Mouse (Mus musculus): Measurements from ENCODE around the gene Ccl6. TPM values are rescaled to one million over a fixed set of nuclear protein-coding genes. Genes with fewer than 3 reads are reported as not detected.
A peak's percentile ranks its signal among the peaks of the same experiment; 100 is the strongest.
"Not testable (repeated sequence)": the region's sequence is repeated elsewhere in the genome, so short reads cannot be mapped to it uniquely, and the experiment has no call there.

The Ccl6 gene
- polyA plus RNA-seq, 1 experiment from 2014 or later, result 0.88 TPM

- no peak overlapping the region for H3K27ac ChIP-seq (ENCODE audit: low read length)
- H3K9ac ChIP-seq (ENCODE audit: low read depth, low read length), result no peak overlapping the region
- ATAC-seq, result no peak
- no peaks in the 10 kb centered on the region for H3K27me3 ChIP-seq (ENCODE audit: control insufficient read depth, insufficient read depth, low read depth, low read length)
- no peaks in the 10 kb centered on the region for H3K9me3 ChIP-seq (replicated peaks; ENCODE audit: control insufficient read depth, low read length, poor library complexity, severe bottlenecking)
- WGBS, result 75% methylated on average over 6 of the region's 6 CpGs
- peaks cover 5% of the 10 kb centered on the region; the same call in 1 of the 2 replicates for H3K4me1 ChIP-seq (ENCODE audit: control insufficient read depth, insufficient read depth, low read length)
- no peak overlapping the region for H3K4me2 ChIP-seq (ENCODE audit: low read length)
- H3K4me3 ChIP-seq (ENCODE audit: low read depth, low read length), result no peak overlapping the region
- H3K36me3 ChIP-seq (ENCODE audit: control insufficient read depth, insufficient read depth, low read length), result no peaks in the 10 kb centered on the region
Observed at GRCm38 (mm10) chr11:83560405-83560804, 32.5 kb downstream of the Ccl6 start.

- no peak overlapping the region for H3K4me3 ChIP-seq (ENCODE audit: low read depth, low read length)
- H3K27me3 ChIP-seq (ENCODE audit: control insufficient read depth, insufficient read depth, low read depth, low read length), result no peaks in the 10 kb centered on the region
- H3K27ac ChIP-seq (ENCODE audit: low read length), result no peak overlapping the region
- H3K4me2 ChIP-seq (ENCODE audit: low read length), result no peak overlapping the region
- no peaks in the 10 kb centered on the region for H3K9me3 ChIP-seq (replicated peaks; ENCODE audit: control insufficient read depth, low read length, poor library complexity, severe bottlenecking)
- H3K4me1 ChIP-seq (ENCODE audit: control insufficient read depth, insufficient read depth, low read length), result peaks cover 5% of the 10 kb centered on the region; the same call in 1 of the 2 replicates
- WGBS, result 38% methylated on average over 10 of the region's 10 CpGs
- ATAC-seq, result no peak
- H3K9ac ChIP-seq (ENCODE audit: low read depth, low read length), result no peak overlapping the region
- H3K36me3 ChIP-seq (ENCODE audit: control insufficient read depth, insufficient read depth, low read length), result no peaks in the 10 kb centered on the region
Observed at GRCm38 (mm10) chr11:83557074-83557473, 35.8 kb downstream of the Ccl6 start.

GRCm38 (mm10) chr11:83556085-83556781, 36.7 kb downstream of the Ccl6 start:
- ATAC-seq, result peak; percentile 62
- 30% methylated on average over 8 of the region's 8 CpGs for WGBS
- H3K9ac ChIP-seq (ENCODE audit: low read depth, low read length), result 0 out of 2 replicates have a peak overlapping the region, but pooled peaks have one; percentile 44
- no peaks in the 10 kb centered on the region for H3K36me3 ChIP-seq (ENCODE audit: control insufficient read depth, insufficient read depth, low read length)
- peak overlapping the region; percentile 38 for H3K4me2 ChIP-seq (ENCODE audit: low read length)
- H3K4me3 ChIP-seq (ENCODE audit: low read depth, low read length), result no peak overlapping the region
- H3K4me1 ChIP-seq (ENCODE audit: control insufficient read depth, insufficient read depth, low read length), result peaks cover 5% of the 10 kb centered on the region; the same call in 1 of the 2 replicates
- no peaks in the 10 kb centered on the region for H3K9me3 ChIP-seq (replicated peaks; ENCODE audit: control insufficient read depth, low read length, poor library complexity, severe bottlenecking)
- no peaks in the 10 kb centered on the region for H3K27me3 ChIP-seq (ENCODE audit: control insufficient read depth, insufficient read depth, low read depth, low read length)
- no peak overlapping the region for H3K27ac ChIP-seq (ENCODE audit: low read length)

DNA sequence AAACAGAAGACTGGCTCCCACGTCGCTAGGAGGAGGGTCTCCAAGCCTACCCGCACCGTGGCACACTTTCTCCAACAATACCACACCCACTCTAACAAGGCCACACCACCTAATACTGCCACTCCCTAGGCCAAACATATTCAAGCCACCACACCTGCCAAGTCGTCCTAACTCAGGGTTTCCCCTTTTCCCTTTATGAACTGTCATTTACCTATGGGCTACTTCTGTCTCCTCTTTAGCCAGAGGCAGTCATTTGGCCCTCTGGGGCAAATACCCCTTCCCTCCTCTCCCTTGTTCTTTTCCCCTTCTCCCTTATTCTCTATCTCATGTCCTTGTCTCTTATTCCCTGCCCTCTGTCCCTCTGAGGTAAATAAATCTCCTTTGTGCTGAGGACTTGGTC, 41.2 kb downstream of the Ccl6 start:
- no peaks in the 10 kb centered on the region for H3K9me3 ChIP-seq (replicated peaks; ENCODE audit: control insufficient read depth, low read length, poor library complexity, severe bottlenecking)
- H3K27me3 ChIP-seq (ENCODE audit: control insufficient read depth, insufficient read depth, low read depth, low read length), result no peaks in the 10 kb centered on the region
- no peak overlapping the region for H3K9ac ChIP-seq (ENCODE audit: low read depth, low read length)
- no peaks in the 10 kb centered on the region for H3K36me3 ChIP-seq (ENCODE audit: control insufficient read depth, insufficient read depth, low read length)
- H3K27ac ChIP-seq (ENCODE audit: low read length), result no peak overlapping the region
- 91% methylated on average over 5 of the region's 5 CpGs for WGBS
- no peak overlapping the region for H3K4me2 ChIP-seq (ENCODE audit: low read length)
- H3K4me1 ChIP-seq (ENCODE audit: control insufficient read depth, insufficient read depth, low read length), result peaks cover 5% of the 10 kb centered on the region; the same call in 1 of the 2 replicates
- no peak for ATAC-seq
- no peak overlapping the region for H3K4me3 ChIP-seq (ENCODE audit: low read depth, low read length)

DNA sequence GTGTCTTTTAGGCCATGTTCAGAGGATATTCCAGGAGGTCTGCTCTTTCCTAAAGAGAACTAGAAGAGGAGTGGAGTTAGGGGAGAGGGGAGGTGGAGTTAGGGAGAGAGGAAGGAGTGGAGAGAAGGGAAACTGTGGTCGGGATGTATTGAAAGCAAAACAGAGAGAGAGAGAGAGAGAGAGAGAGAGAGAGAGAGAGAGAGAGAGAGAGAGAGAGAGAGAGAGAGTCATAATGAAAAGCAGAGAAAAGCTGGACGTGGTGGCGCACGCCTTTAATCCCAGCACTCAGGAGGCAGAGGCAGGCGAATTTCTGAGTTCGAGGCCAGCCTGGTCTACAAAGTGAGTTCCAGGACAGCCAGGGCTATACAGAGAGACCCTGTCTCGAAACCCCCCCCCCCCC, 41.9 kb downstream of the Ccl6 start:
- not testable (repeated sequence) for H3K36me3 ChIP-seq (ENCODE audit: control insufficient read depth, insufficient read depth, low read length); H3K27ac ChIP-seq (ENCODE audit: low read length); ATAC-seq; H3K4me2 ChIP-seq (ENCODE audit: low read length); H3K4me3 ChIP-seq (ENCODE audit: low read depth, low read length); H3K9ac ChIP-seq (ENCODE audit: low read depth, low read length); H3K27me3 ChIP-seq (ENCODE audit: control insufficient read depth, insufficient read depth, low read depth, low read length); H3K4me1 ChIP-seq (ENCODE audit: control insufficient read depth, insufficient read depth, low read length); H3K9me3 ChIP-seq (replicated peaks; ENCODE audit: control insufficient read depth, low read length, poor library complexity, severe bottlenecking)
- WGBS, result 86% methylated on average over 7 of the region's 7 CpGs

GRCm38 (mm10) chr11:83550186-83550632, 42.7 kb downstream of the Ccl6 start:
- no peak overlapping the region for H3K4me3 ChIP-seq (ENCODE audit: low read depth, low read length)
- no peaks in the 10 kb centered on the region for H3K27me3 ChIP-seq (ENCODE audit: control insufficient read depth, insufficient read depth, low read depth, low read length)
- ATAC-seq, result no peak
- WGBS, result 90% methylated on average over 5 of the region's 5 CpGs
- no peak overlapping the region for H3K4me2 ChIP-seq (ENCODE audit: low read length)
- H3K9ac ChIP-seq (ENCODE audit: low read depth, low read length), result no peak overlapping the region
- no peaks in the 10 kb centered on the region for H3K36me3 ChIP-seq (ENCODE audit: control insufficient read depth, insufficient read depth, low read length)
- no peak overlapping the region for H3K27ac ChIP-seq (ENCODE audit: low read length)
- H3K9me3 ChIP-seq (replicated peaks; ENCODE audit: control insufficient read depth, low read length, poor library complexity, severe bottlenecking), result no peaks in the 10 kb centered on the region
- H3K4me1 ChIP-seq (ENCODE audit: control insufficient read depth, insufficient read depth, low read length), result no peaks in the 10 kb centered on the region

GRCm38 (mm10) chr11:83544214-83544613, 48.7 kb downstream of the Ccl6 start:
- no peaks in the 10 kb centered on the region for H3K27me3 ChIP-seq (ENCODE audit: control insufficient read depth, insufficient read depth, low read depth, low read length)
- H3K4me1 ChIP-seq (ENCODE audit: control insufficient read depth, insufficient read depth, low read length), result no peaks in the 10 kb centered on the region
- no peak overlapping the region for H3K4me3 ChIP-seq (ENCODE audit: low read depth, low read length)
- no peak overlapping the region for H3K4me2 ChIP-seq (ENCODE audit: low read length)
- ATAC-seq, result no peak
- no peak overlapping the region for H3K27ac ChIP-seq (ENCODE audit: low read length)
- H3K9ac ChIP-seq (ENCODE audit: low read depth, low read length), result no peak overlapping the region
- 77% methylated on average over 3 of the region's 3 CpGs for WGBS
- H3K36me3 ChIP-seq (ENCODE audit: control insufficient read depth, insufficient read depth, low read length), result no peaks in the 10 kb centered on the region
- H3K9me3 ChIP-seq (replicated peaks; ENCODE audit: control insufficient read depth, low read length, poor library complexity, severe bottlenecking), result no peaks in the 10 kb centered on the region

- no peaks in the 10 kb centered on the region for H3K4me1 ChIP-seq (ENCODE audit: control insufficient read depth, insufficient read depth, low read length)
Observed at GRCm38 (mm10) chr11:83541415-83541814, 51.5 kb downstream of the Ccl6 start.

DNA sequence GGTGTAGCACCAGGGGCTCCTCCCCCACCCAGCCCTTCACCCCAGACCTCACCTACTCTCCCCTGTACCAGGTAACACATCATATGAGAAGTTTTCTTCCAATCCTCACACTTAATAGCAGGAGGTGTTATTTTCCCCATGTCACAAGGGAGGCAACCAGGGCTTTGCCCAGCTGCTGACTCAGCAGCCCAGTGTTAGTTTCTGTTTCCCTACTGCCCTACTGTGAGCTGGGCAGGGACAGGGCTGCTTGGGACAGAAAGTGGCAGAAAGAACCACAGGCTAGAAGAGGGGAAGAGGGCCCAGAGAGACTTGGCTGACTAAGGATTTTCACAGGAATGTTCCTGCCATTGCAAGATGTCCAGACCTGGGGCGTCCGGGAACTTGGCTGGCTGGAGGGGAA, 52.0 kb downstream of the Ccl6 start:
- Histone ChIP-seq H3K9ac (ENCODE audit: low read depth, low read length) (no peak overlapping the region), H3K4me2 (ENCODE audit: low read length) (no peak overlapping the region), H3K9me3 (replicated peaks; ENCODE audit: control insufficient read depth, low read length, poor library complexity, severe bottlenecking) (no peaks in the 10 kb centered on the region), H3K27ac (ENCODE audit: low read length) (no peak overlapping the region), H3K36me3 (ENCODE audit: control insufficient read depth, insufficient read depth, low read length) (no peaks in the 10 kb centered on the region), H3K4me1 (ENCODE audit: control insufficient read depth, insufficient read depth, low read length) (no peaks in the 10 kb centered on the region), H3K4me3 (ENCODE audit: low read depth, low read length) (no peak overlapping the region), H3K27me3 (ENCODE audit: control insufficient read depth, insufficient read depth, low read depth, low read length) (no peaks in the 10 kb centered on the region)
- no peak for ATAC-seq
- 78% methylated on average over 2 of the region's 2 CpGs for WGBS

More at GRCm38 (mm10) chr11:83541415-83541814, 51.5 kb downstream of the Ccl6 start:
- H3K27ac ChIP-seq (ENCODE audit: low read length), result no peak overlapping the region
- no peaks in the 10 kb centered on the region for H3K9me3 ChIP-seq (replicated peaks; ENCODE audit: control insufficient read depth, low read length, poor library complexity, severe bottlenecking)
- H3K9ac ChIP-seq (ENCODE audit: low read depth, low read length), result no peak overlapping the region
- 87% methylated on average over 3 of the region's 3 CpGs for WGBS
- no peaks in the 10 kb centered on the region for H3K27me3 ChIP-seq (ENCODE audit: control insufficient read depth, insufficient read depth, low read depth, low read length)
- no peak for ATAC-seq
- H3K4me3 ChIP-seq (ENCODE audit: low read depth, low read length), result no peak overlapping the region
- H3K4me2 ChIP-seq (ENCODE audit: low read length), result no peak overlapping the region
- H3K36me3 ChIP-seq (ENCODE audit: control insufficient read depth, insufficient read depth, low read length), result no peaks in the 10 kb centered on the region

Data from midbrain, embryonic 16.5 days (tissue).